Mouse (Mus musculus): ENCODE results near the gene Gna15. TPM values are rescaled to one million over a fixed set of nuclear protein-coding genes. Genes with fewer than 3 reads are reported as not detected.

The Gna15 gene
- 0.84 and 1.1 TPM in 2 replicates for polyA plus RNA-seq (2016; fragmentation: Nextera tagmentation; extraction: Ambion mirVana)

- H3K4me3 ChIP-seq, result no peak within 1 kb of the TSS
Measured at GRCm38 (mm10) chr10:81524051-81524605, at the start of gene Gna15. Gna15 (minus strand) TSS chr10:81524225.

GRCm38 (mm10) chr10:81572975-81573374, 49.0 kb upstream of the Gna15 start:
- Histone ChIP-seq H3K4me1 (peaks cover 83% of the 10 kb centered on the region), H3K36me3 (replicated peaks) (no peaks in the 10 kb centered on the region), H3K4me3 (no peak overlapping the region), H3K27me3 (ENCODE audit: poor library complexity, severe bottlenecking) (peaks cover 85% of the 10 kb centered on the region), H3K9me3 (peaks cover 4% of the 10 kb centered on the region; the same call in 1 of the 2 replicates), H3K27ac (no peak overlapping the region)
- no peak for DNase-seq (ENCODE audit: extremely low spot score, low spot score)
- 6% methylated on average over 9 of the region's 9 CpGs for WGBS

More at GRCm38 (mm10) chr10:81524051-81524605, at the start of gene Gna15:
- Histone ChIP-seq H3K9me3 (no peaks in the 10 kb centered on the region), H3K27ac (no peak within 1 kb of the TSS), H3K4me1 (peaks cover 7% of the 10 kb centered on the region), H3K36me3 (replicated peaks) (peaks cover 5% of the 10 kb centered on the region), H3K27me3 (ENCODE audit: poor library complexity, severe bottlenecking) (peaks cover 33% of the 10 kb centered on the region)
- 28% methylated on average over 9 of the region's 9 CpGs for WGBS
- no peak for DNase-seq (ENCODE audit: extremely low spot score, low spot score)

GRCm38 (mm10) chr10:81572133-81572671, 48.2 kb upstream of the Gna15 start:
- H3K27me3 ChIP-seq (ENCODE audit: poor library complexity, severe bottlenecking), result peaks cover 85% of the 10 kb centered on the region
- peak overlapping the region; percentile 69; the same call in 1 of the 2 replicates for H3K27ac ChIP-seq
- peaks cover 4% of the 10 kb centered on the region; the same call in 1 of the 2 replicates for H3K9me3 ChIP-seq
- WGBS, result 2% methylated on average over 9 of the region's 9 CpGs
- H3K4me1 ChIP-seq, result peaks cover 90% of the 10 kb centered on the region
- peaks cover 3% of the 10 kb centered on the region for H3K36me3 ChIP-seq (replicated peaks)
- no peak for DNase-seq (ENCODE audit: extremely low spot score, low spot score)
- peak overlapping the region; percentile 50 for H3K4me3 ChIP-seq

- Histone ChIP-seq H3K27me3 (ENCODE audit: poor library complexity, severe bottlenecking) (peaks cover 85% of the 10 kb centered on the region), H3K36me3 (replicated peaks) (peaks cover 10% of the 10 kb centered on the region), H3K4me3 (peak overlapping the region; percentile 50), H3K27ac (peak overlapping the region; percentile 78), H3K4me1 (peaks cover 95% of the 10 kb centered on the region), H3K9me3 (peaks cover 4% of the 10 kb centered on the region; the same call in 1 of the 2 replicates)
- under 1% methylated on average over 18 of the region's 18 CpGs for WGBS
- DNase-seq (ENCODE audit: extremely low spot score, low spot score), result peak; percentile 98
Measured at GRCm38 (mm10) chr10:81571501-81571876, 47.5 kb upstream of the Gna15 start.

GRCm38 (mm10) chr10:81570831-81571500, 46.9 kb upstream of the Gna15 start:
- WGBS, result under 1% methylated on average over 34 of the region's 34 CpGs
- peaks cover 97% of the 10 kb centered on the region for H3K4me1 ChIP-seq
- H3K4me3 ChIP-seq, result peak overlapping the region; percentile 50
- peaks cover 4% of the 10 kb centered on the region; the same call in 1 of the 2 replicates for H3K9me3 ChIP-seq
- H3K36me3 ChIP-seq (replicated peaks), result peaks cover 16% of the 10 kb centered on the region
- peak overlapping the region; percentile 78 for H3K27ac ChIP-seq
- H3K27me3 ChIP-seq (ENCODE audit: poor library complexity, severe bottlenecking), result peaks cover 85% of the 10 kb centered on the region
- peak; percentile 96 for DNase-seq (ENCODE audit: extremely low spot score, low spot score)

- Histone ChIP-seq H3K27ac (peak overlapping the region; percentile 78), H3K4me3 (peak overlapping the region; percentile 50), H3K36me3 (replicated peaks) (peaks cover 22% of the 10 kb centered on the region), H3K9me3 (peaks cover 4% of the 10 kb centered on the region; the same call in 1 of the 2 replicates), H3K27me3 (ENCODE audit: poor library complexity, severe bottlenecking) (peaks cover 85% of the 10 kb centered on the region), H3K4me1 (peaks cover 97% of the 10 kb centered on the region)
- WGBS, result 1% methylated on average over 11 of the region's 11 CpGs
- DNase-seq (ENCODE audit: extremely low spot score, low spot score), result peak; percentile 82
Measured at GRCm38 (mm10) chr10:81570238-81570800, 46.3 kb upstream of the Gna15 start.

- DNase-seq (ENCODE audit: extremely low spot score, low spot score), result no peak
- peak overlapping the region; percentile 50; the same call in 1 of the 2 replicates for H3K4me3 ChIP-seq
Measured at GRCm38 (mm10) chr10:81569507-81570237, 45.6 kb upstream of the Gna15 start.

GRCm38 (mm10) chr10:81568381-81569191, 44.6 kb upstream of the Gna15 start:
- Histone ChIP-seq H3K27me3 (ENCODE audit: poor library complexity, severe bottlenecking) (peaks cover 85% of the 10 kb centered on the region), H3K4me3 (peak overlapping the region; percentile 24), H3K36me3 (replicated peaks) (peaks cover 37% of the 10 kb centered on the region), H3K4me1 (peaks cover 97% of the 10 kb centered on the region), H3K27ac (peak overlapping the region; percentile 70), H3K9me3 (no peaks in the 10 kb centered on the region)
- WGBS, result 16% methylated on average over 16 of the region's 16 CpGs
- peak; percentile 45 for DNase-seq (ENCODE audit: extremely low spot score, low spot score)

More at GRCm38 (mm10) chr10:81569507-81570237, 45.6 kb upstream of the Gna15 start:
- Histone ChIP-seq H3K36me3 (replicated peaks) (peaks cover 28% of the 10 kb centered on the region), H3K27ac (peak overlapping the region; percentile 78; the same call in 1 of the 2 replicates), H3K9me3 (peaks cover 4% of the 10 kb centered on the region; the same call in 1 of the 2 replicates), H3K4me1 (peaks cover 97% of the 10 kb centered on the region), H3K27me3 (ENCODE audit: poor library complexity, severe bottlenecking) (peaks cover 85% of the 10 kb centered on the region)
- 27% methylated on average over 9 of the region's 9 CpGs for WGBS

- Histone ChIP-seq H3K4me1 (peaks cover 94% of the 10 kb centered on the region), H3K36me3 (replicated peaks) (peaks cover 63% of the 10 kb centered on the region), H3K9me3 (no peaks in the 10 kb centered on the region), H3K27me3 (ENCODE audit: poor library complexity, severe bottlenecking) (peaks cover 95% of the 10 kb centered on the region), H3K27ac (peak overlapping the region; percentile 80), H3K4me3 (peak overlapping the region; percentile 45; the same call in 1 of the 2 replicates)
- no peak for DNase-seq (ENCODE audit: extremely low spot score, low spot score)
- 18% methylated on average over 20 of the region's 20 CpGs for WGBS
Measured at GRCm38 (mm10) chr10:81565257-81566228, 41.5 kb upstream of the Gna15 start.

GRCm38 (mm10) chr10:81564734-81565133, 40.7 kb upstream of the Gna15 start:
- Histone ChIP-seq H3K4me3 (peak overlapping the region; percentile 45; the same call in 1 of the 2 replicates), H3K9me3 (no peaks in the 10 kb centered on the region), H3K27me3 (ENCODE audit: poor library complexity, severe bottlenecking) (peaks cover 97% of the 10 kb centered on the region), H3K27ac (peak overlapping the region; percentile 80), H3K4me1 (peaks cover 94% of the 10 kb centered on the region), H3K36me3 (replicated peaks) (peaks cover 63% of the 10 kb centered on the region)
- DNase-seq (ENCODE audit: extremely low spot score, low spot score), result peak; percentile 55
- WGBS, result 7% methylated on average over 10 of the region's 10 CpGs

All from forebrain, embryonic 10.5 days (tissue).